Mouse (Mus musculus): ENCODE measurements at regions not wholly inside any gene's neighbourhood (a gene's known extent, or its start where the extent isn't known, plus 50 kb on each side); places are given as distances from the start of the nearest gene placed in this dataset.

DNA sequence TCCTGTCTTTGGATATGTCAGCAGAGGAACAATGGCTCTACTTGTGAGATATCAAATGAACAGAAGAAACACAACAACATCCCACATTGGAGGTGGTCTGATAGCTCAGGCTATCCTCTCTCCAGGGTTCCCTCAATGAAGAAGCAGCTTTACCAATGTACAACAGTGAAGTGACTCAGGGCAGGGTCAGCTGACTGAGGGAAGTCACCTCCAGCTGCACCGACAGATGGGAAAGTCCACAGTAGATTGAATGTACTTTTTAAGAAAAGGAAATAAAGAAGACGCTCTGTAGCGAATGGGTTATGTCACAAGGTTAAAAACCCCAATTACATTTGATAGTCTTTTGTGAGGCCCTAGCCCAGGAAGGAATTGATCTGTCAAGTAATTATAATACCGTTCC, 62.6 kb upstream of the Tnfaip3 start:
- DNase-seq (ENCODE audit: low spot score), result no peak

GRCm38 (mm10) chr10:19068377-19068776, 52.9 kb upstream of the Tnfaip3 start:
- DNase-seq (ENCODE audit: low spot score), result no peak

GRCm38 (mm10) chr10:19067623-19068022, 52.2 kb upstream of the Tnfaip3 start:
- no peak for DNase-seq (ENCODE audit: low spot score)

GRCm38 (mm10) chr10:19066821-19067350, 51.4 kb upstream of the Tnfaip3 start:
- no peak for DNase-seq (ENCODE audit: low spot score)

All from heart, adult 8-10 months (tissue).